Mouse (Mus musculus): ENCODE measurements around the gene Fam185a.

Gene Fam185a

DNA sequence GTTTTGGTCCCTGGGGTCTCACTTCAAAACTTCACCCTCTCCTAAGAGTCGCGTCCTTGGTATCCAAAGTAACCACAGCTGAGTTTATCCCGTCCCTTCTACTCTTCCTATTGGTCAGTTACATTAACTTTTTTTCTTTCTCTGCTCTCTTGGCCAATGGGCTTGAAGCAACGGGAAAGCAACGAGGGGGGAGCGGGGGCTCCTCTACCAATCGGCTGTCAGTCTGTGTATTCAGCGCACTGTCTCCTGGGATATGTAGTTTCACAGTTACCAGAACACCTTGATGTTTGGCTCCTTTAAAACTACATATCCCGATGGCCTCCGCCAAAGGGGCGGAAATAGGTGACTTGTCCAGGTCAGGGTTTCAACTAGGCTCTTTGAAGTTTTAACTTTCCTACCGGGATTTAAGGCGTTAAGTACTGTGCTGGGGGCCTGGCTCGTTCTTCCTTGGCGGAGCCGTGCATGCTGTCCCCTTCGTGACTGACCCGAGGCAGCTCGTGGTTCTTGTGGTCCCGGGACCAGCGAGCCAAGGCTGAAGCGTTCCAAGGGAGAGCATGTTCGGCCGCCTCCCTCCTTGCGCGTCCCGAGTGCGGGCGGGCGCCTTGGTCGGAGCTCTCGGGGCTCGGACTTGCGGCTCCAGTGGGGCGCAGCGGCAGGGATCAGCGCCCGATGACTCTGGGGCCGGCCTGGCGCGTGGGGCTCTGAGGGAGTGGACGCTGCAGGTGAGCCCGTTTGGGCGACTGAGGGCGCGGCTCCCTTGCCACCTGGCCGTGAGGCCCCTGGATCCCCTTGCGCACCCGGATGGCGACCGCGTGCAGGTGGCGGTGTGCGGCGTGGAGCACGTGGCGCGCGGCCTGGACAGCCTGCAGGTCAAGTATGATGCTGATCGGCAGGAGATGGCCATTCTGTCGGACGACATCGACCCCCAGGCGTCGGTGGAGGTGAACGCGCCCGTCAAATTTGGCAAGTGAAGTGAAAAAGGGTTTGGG, at the start of gene Fam185a, which contains the start of gene Ccdc146:
TSS of gene Fam185a (plus strand) at position 345 of the 989 bp plus-strand sequence.
TSS of gene Ccdc146 (minus strand) at position 64 of the 989 bp plus-strand sequence.
- peak; percentile 97 for DNase-seq

DNA sequence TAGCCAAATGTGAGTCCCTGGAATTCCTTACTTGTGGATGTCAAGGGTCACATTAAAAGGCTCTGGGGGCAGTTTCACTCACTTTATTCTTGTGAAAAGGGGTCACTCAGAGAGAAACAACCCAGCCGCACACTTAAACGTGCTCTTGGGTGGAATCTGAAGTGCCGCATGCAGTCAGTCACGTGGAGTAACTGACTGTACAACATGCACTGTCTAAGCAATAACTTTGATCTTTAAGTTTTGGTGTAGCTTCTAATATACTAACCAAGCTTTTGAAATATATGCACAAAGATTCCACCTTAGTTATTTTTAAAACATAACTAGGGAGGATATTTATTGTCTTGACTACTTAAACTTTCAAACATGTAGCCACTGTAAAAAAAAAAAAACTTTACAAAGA, 47.8 kb upstream of the Fam185a start:
- DNase-seq: no peak

DNA sequence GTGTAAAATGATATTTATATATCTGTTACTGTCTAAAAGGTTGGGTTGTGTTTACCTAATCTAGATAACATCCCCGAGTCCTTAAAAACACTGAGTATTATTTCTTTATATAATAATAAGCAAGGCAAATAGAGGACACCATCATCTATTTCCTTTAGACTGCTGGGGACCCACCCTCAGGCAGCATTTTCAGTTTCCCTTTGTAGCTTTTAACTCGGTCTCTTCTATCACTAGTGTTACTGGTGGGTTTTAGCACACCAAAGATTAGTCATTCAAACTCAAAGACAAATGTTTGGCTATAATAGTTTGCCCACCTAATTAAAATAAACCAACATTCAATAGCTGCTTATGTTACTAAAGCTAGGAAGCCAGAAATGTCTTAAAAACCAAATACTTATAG, 46.4 kb upstream of the Fam185a start:
- DNase-seq: no peak

- no peak for DNase-seq
These were observed 42.8 kb upstream of the Fam185a start for GRCm38 (mm10) chr5:21381986-21382385.

- no peak for DNase-seq
These were observed 42.1 kb upstream of the Fam185a start for GRCm38 (mm10) chr5:21382678-21383077.

DNA sequence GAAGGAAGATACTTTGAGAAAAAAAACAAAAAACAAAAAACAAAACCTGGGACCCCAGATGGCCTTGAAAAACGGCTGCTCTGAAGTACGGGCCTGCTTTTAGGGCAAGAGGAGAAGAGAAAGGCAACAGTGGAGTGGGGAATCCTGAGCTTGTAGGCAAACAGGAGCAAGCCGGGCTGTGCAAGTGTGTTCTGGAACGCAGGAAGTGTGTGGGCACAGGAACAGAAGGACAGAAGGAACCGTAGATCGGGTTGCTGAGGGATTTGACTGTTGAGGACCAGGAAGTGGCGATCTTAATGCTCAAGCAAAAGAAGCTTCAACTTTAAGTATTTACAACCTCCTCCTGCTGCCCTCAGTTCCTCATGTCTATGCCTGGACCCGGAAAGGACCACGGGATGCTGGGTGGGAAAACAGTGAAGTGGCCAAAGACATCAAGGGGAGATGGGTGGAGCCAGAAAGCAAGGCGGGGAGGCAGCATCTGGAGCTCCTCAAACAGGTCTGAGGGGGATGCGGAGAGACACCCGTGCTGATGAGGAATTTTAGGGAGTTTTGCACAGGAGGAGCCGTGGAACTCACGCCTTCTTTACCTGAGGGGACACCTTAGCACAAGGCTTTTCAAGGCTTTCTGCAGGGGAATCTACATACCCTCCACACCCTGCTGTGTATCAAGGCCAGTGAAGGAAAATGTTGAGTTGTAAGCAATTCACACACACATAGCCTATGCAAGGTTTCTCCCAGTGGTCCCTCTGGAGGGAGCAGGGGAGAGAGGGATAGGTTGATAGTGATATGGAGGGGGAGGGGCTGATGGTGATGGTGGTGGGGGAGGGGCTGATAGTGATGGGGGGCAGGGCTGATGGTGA, 41.1 kb upstream of the Fam185a start:
- DNase-seq: no peak

- DNase-seq: no peak
These were observed 40.4 kb upstream of the Fam185a start for GRCm38 (mm10) chr5:21384252-21384960.

DNA sequence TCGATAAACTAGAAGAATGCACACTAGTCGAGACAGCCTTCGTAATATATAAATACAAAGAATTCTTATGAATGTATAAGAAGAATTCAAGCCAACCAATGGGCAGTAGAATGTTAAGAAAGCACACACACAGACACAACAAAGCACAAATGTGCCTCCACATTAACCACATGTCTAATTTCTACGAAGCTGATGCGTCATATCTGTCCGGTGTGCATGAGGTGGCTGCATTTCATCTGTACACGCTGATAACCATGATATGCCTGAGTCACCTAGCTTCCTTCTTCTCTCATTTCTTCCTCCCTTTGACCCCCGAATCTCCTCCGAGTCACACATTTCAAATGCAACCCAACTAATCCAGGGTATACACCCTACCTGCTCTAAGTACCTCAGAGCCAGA, 39.8 kb upstream of the Fam185a start:
- DNase-seq: no peak

DNA sequence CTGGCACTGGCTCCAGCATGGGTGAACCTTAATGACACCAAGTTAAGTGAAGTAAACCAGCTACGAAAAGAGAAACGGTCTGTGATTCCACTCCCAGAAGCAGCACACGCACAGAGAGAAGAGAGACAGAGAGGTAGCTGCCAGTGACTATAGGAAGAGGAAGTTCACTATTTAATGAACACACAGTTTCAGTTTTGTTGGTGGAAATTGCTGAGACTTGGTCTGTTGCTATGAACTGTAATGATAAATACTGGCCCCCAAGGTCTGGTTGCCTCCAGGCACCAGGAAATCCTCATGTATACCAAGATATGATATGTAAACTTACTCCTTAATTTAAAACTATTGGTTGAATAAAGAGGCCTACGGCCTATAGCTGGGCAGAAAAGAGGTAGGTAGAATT, 38.3 kb upstream of the Fam185a start:
- DNase-seq: no peak

- DNase-seq: no peak
These were observed 37.4 kb upstream of the Fam185a start for GRCm38 (mm10) chr5:21387340-21387739.

- no peak for DNase-seq
These were observed 35.9 kb upstream of the Fam185a start for GRCm38 (mm10) chr5:21388855-21389254.

DNA sequence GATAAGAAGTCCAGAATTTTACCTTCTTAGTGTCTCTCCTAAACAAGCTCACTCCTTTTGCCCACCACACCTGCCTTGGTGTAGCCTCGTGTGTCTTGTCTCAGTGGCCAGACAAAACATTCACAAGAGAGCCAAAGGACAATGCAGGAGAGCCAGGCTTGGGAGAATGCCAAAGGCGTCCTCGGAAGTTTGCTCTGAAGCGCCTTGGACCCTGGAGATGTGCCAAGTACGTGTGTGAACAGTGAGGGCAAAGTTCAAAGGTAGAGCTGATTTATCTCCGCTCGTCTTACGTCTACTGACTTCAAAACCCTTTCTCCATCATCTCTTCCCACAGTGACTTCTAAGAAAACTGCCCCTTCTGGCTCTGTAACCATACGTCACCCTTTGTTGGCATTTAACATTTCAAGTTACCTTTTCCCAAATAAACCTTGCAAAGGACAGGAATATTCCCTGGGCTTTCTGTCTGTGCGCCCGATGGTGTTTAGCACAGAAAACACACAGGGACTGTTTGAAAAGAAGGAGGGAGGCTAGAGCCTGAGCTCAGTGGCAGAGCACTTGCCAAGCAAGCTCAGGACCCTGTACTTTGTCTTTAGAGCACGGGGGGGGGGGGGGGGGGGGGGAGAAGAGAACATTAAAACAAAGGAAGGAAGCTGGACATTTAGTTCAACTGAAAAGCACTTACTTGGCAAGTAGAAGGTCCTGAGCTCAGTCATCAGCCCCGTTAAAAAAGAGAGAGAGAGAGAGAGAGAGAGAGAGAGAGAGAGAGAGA, 33.0 kb upstream of the Fam185a start:
- DNase-seq: peak in 1 of 2 experiments; percentile 17

GRCm38 (mm10) chr5:21394562-21394961, 30.2 kb upstream of the Fam185a start:
- no peak for DNase-seq

- DNase-seq: no peak
These were observed 29.4 kb upstream of the Fam185a start for GRCm38 (mm10) chr5:21395205-21395840.

DNA sequence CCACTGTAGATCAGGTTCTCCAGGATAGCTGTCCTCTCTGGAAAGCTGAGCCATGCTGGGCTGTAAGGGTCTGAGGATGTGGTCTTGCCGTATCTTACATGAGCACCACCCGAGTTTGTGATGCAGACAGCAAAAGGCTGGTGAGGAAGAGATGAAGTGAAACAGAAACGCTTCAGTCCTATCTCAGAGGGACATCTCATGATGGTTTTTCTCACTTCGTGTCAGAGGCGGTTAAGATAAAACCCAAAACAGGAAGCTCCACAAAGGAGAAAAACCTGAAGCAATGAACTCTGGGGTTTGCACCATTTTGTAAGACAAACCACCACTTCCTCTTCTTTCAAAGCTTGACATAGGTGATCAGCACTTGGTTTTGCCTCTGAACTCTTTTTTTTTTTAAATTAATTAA, 13.5 kb upstream of the Fam185a start:
- no peak for DNase-seq

DNA sequence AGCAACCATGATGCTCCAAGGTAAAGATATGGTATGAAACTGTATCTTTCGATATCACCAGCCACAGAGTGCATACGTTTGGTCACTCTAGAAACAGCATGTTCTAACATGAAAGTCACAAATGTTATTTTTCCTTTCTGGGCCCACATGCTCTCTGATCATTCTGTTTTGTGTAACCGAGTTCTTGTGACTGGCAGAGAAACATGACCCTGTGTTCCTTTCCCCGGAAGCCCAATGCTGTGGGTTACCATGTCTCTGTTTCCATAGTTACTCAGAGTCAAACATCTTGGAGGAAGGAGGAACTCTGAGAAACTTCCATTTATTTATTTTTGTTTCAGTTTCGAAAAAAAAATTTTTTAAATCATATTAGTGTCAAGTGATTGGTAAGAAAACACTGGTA, 12.7 kb upstream of the Fam185a start:
- no peak for DNase-seq

- DNase-seq: no peak
These were observed 11.4 kb upstream of the Fam185a start for GRCm38 (mm10) chr5:21413322-21413721.

- no peak for DNase-seq
These were observed 10.5 kb upstream of the Fam185a start for GRCm38 (mm10) chr5:21414116-21414820.

GRCm38 (mm10) chr5:21418613-21419012, 6.1 kb upstream of the Fam185a start:
- no peak for DNase-seq

GRCm38 (mm10) chr5:21420609-21421008, 4.1 kb upstream of the Fam185a start:
- peak; percentile 17 to 72 for DNase-seq

- no peak for DNase-seq
These were observed 1.9 kb downstream of the Fam185a start for GRCm38 (mm10) chr5:21426666-21427065.
